Mouse (Mus musculus) cerebellum, adult 11 months (tissue): ENCODE results near the gene Hbb-bh2.
"Not testable (repeated sequence)": the region's sequence is repeated elsewhere in the genome, so short reads cannot be mapped to it uniquely, and the experiment has no call there.

ENCODE experiments used
- DNase-seq: peaks from one replicate; pipeline ENCODE4 v3.0.0; 2022

Hbb-bh2 gene

DNA sequence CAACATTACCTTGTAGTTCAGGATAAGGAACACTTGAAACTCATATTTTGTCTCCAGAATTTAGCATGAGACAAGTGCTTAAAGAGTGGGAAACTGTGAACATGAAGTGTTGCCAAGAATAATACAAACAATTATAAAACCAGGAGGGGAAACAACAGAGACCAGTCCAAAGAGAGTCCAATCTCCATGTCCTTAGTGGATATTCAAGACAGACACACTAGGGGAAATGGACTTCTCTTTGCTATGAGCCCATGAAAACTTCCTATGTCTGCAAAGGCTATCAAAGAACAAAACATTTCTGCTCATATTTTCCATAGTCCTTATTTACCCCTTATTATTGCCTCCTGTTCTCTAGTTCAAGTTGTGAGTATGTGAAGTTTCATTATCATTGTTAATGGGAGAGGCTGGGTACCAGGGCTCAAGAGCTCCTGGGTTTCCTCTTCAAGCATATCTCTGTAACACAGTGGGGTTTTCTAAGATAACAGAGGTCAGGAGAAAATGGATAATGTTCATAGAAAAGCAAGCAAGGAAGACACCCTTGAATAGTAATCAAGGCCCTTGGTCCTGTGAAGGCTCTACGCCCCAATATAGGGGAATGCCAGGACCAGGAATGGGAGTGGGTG is 29.0 kb downstream of the Hbb-bh2 start:
- no peak for DNase-seq

DNA sequence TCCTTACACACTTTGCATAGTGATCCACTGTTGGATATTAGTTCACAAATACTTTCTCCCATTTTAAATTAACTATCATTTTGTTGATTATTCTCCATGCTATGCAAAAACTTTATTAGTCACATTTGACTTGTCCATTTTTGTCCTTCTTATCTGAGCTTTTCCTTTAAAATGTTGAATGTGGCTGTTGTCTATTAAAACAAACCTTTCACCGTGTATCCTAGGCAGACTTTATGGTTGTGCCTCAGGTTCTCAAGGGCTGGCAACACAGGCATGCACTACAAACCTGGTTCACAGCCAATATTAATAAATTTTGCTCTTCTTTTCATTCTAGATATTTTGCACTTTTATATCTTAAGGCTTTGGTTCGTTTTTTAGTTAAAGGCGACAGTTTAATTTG is 29.6 kb downstream of the Hbb-bh2 start:
- no peak for DNase-seq

DNA sequence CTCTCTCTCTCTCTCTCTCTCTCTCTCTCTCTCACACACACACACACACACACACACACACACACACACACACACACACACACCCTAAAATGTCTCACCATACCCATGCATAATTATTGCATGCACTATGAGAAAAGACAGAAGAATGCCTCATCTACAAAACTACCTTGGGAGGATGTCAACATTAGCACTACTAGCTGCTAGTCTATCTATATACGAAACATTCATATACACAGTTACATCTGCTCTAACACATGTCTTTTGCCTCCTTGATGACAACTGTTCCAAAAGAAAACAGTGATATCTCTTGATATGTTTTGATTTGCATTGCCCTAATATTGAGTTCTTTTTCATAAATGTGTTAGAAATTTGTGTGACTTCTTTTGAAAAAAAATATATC is 30.0 kb downstream of the Hbb-bh2 start:
- no peak for DNase-seq

DNA sequence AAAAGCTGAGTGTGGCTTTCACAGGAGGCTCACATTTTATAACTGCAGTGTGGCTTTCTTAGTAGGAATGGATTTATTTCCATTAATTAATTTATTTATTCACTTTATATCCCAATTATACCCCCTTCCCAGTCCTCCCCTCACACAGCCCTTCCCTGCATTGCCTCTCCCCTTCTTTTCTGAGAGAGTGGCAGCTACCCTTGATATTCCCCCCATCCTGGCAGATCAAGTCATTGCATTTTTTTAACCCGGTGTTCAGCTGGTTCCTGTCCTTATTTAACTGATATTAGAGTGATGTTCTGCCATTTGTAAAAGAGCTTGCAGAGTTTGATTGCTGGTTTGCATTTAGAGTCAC is 30.5 kb downstream of the Hbb-bh2 start:
- DNase-seq: no peak

DNA sequence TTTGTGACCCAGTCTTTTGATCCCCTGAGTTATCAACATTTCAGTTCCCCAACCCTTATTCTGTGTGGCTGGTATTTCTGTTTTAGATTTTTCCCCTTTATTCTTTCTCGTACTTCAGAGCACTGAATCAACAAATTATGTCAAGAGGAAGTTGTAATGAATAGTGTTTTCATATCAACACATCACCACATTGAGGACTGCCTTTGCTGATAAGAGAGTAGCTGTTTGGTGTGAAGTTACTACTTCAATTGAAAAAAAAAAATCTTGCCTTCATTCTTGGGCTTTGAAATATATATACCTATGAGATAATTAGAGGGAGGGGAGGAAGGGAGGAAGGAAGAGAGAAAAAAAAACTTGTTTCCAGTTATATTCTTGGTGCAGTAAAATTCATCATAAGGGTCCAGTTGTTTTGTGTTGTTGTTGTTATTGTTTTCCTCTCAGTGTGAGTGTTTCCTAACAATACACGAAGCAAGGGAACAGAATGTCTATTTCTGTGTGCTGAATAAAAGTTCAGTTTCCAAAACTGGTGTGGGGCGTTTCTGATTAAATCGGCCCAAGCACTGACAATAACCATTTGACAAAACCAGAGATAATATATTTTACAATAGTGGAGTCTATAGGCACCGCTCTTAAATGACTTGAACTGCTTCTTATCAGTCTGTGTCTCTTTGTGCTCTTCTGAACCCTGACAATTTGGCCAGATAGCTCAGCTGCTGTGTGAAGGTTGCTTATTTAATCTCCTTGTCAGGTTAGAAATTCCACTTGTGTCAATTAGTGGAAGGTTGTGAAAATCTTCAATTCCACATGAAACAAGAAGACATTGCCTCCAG is 31.1 kb downstream of the Hbb-bh2 start:
- no peak for DNase-seq

DNA sequence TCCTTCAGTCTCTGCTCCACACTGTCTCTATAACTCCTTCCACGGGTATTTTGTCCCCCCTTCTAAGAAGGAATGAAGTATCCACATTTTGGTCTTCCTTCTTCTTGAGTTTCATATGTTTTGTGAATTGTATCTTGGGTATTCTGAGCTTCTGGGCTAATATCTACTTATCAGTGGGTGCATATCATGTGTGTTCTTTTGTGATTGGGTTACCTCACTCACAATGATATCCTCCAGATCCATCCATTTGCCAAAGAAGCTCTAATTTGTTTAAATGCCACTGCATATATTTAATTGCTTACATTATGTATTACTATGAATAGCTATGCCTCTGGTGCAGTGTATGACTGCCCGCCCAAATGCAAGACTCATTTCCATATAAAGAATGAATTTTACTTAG is 32.2 kb downstream of the Hbb-bh2 start:
- not testable (repeated sequence) for DNase-seq

DNA sequence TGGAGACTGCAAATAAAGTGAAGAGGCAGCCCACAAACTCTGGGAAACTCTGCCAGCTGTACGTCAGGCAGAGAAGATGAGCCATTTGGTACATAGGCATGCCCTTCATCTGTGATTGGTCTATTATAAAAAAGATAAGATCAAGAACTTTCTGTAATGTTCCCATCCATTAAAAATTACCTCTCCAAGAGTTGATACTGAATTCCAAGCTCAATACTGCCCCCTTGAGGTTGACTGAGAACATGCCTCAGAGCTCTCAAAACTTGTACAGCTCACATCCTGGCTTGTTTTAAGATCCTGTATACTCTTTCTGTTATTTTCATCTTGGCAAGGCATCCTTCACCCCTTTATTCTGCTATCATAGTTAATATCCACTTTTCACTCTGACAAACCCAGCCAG is 33.5 kb downstream of the Hbb-bh2 start:
- no peak for DNase-seq

DNA sequence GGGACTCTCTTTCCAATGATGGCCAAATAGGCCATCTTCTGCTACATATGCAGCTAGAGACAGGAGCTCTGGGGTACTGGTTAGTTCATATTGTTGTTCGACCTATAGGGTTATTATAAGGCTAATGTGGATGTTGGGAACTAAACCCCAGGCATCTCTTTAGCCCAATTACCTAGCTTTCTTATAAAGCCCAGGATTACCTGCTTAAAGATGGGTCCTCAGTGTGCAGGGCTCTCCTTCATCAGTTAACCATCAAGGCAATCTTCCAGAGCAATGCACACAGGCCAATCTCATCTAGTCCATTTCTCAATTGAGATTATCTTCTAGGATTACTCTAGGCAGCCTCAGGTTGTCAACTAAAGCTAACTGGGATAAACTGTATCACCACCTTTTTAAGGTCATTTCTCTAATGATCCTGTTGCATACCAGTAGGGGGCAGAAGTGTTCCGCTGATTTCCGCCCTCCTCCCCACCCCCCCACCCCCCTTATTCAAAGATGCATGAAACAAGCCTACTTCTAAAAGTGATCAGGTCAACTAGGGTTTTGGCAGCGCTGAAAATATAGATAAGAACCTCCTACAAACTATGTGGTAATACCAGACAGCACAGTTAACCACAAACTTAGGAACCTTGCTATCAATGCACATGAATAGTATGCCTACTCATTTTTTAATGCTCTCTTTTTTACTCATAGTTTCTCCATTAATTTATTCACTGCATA is 47.5 kb downstream of the Hbb-bh2 start:
- DNase-seq: no peak

DNA sequence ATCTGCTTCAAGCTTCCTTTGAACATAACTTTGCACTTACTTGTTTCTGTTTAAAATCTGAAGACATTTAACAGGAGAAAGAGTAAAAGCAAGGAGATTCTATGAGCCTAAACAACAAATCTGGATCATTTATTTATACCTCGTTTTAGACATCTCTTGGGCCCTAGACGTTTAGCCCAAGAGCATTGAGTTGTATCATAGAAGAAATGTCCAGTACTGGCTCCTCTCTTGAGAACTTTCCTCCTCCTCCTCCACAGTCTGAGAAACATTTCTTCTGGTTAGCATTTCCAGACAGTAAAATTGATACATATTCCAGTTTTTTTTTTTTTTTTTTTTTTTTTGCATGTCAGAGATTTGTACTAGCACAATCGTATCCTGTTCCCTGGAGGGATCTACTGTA is 48.6 kb downstream of the Hbb-bh2 start, which contains the start of gene Olfr67:
TSS of gene Olfr67 (minus strand) at position 101 of the 400 bp plus-strand sequence.
- no peak for DNase-seq
